Mouse (Mus musculus): Measurements from ENCODE around the gene Patj. TPM values are rescaled to one million over a fixed set of nuclear protein-coding genes. Genes with fewer than 3 reads are reported as not detected.

Gene Patj
- polyA plus RNA-seq, 1 experiment from 2014 or later = 27.7 TPM

DNA sequence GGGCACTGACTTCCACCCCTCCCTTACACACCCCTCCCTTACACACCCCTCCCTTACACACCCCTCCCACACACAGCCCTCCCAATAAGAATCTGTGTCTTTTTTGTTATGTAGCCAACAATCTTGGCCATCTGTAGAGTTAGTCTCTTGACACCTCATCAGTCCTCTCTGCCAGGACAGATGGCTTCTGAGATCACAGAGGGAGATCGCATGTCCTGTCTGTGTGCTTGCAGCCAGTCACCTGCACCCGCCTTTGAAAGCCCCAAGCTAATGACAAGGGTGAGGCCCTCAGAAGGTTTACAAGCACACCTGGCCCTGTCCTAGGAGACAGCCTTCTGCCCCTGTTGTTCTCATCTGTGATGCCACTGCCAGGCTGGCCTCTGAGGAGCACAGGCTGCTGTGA, 258.8 kb downstream of the Patj start:
- ChIA-PET POLR2A (no interaction called here), CTCF (interaction anchor here (1.5 kb wide), 1 partner anchor 16 kb away, joined by 3 read pairs; no protein-coding TSS in a partner anchor)
- no peak for TF ChIP-seq CTCF (IDR thresholded peaks at IDR 0.05)
- no peaks in the 10 kb centered on the region for H3K27me3 ChIP-seq
- in situ Hi-C loops (cut with MboI; ENCODE audit: low pct_unique_long_range_greater_than_20kb) = no loop called here
- DNase-seq (ENCODE audit: low read depth, low spot score) (no peak), ATAC-seq (no peak)

- no peak for DNase-seq (ENCODE audit: low read depth, low spot score)
- no peak for ATAC-seq
- in situ Hi-C loops (cut with MboI; ENCODE audit: low pct_unique_long_range_greater_than_20kb) = no loop called here
- CTCF ChIA-PET = no interaction called here
- TF ChIP-seq CTCF (IDR thresholded peaks at IDR 0.05) = no peak
- POLR2A ChIA-PET = no interaction called here
- no peaks in the 10 kb centered on the region for H3K27me3 ChIP-seq
These were observed 261.2 kb downstream of the Patj start for GRCm38 (mm10) chr4:98656759-98657158.

GRCm38 (mm10) chr4:98659032-98659431, 263.4 kb downstream of the Patj start:
- in situ Hi-C loops (cut with MboI; ENCODE audit: low pct_unique_long_range_greater_than_20kb) = no loop called here
- POLR2A ChIA-PET = no interaction called here

DNA sequence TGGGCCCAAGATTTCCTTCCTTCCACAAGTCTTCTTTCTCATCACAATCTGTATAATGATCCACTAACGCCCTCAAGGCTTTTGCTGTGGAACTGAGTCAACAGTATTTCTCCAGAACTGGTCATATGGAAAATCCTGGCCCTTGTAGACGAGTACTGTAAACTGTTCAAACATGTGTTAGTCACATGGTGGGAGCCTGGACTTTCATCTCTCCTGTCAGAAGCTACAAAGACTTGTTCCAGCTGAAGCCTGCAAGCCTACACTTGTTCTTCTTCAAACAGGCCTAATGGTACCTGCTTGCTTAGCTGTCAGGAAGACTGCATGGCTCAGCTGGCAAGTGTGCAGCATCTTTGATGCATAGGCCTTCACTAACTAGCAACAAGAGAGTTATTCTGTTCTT, 264.9 kb downstream of the Patj start:
- no peaks in the 10 kb centered on the region for H3K27me3 ChIP-seq
- DNase-seq (ENCODE audit: low read depth, low spot score) (peak; percentile 89), ATAC-seq (peak; percentile 60)
- in situ Hi-C loops (cut with MboI; ENCODE audit: low pct_unique_long_range_greater_than_20kb) = no loop called here
- ChIA-PET CTCF (interaction anchor here (1.8 kb wide), 1 partner anchor 52 kb away, joined by 5 read pairs; no protein-coding TSS in a partner anchor), POLR2A (no interaction called here)
- no peak for TF ChIP-seq CTCF (IDR thresholded peaks at IDR 0.05)

More at GRCm38 (mm10) chr4:98659032-98659431, 263.4 kb downstream of the Patj start:
- H3K27me3 ChIP-seq = no peaks in the 10 kb centered on the region
- no peak for TF ChIP-seq CTCF (IDR thresholded peaks at IDR 0.05)
- no peak for ATAC-seq
- CTCF ChIA-PET = interaction anchor here (1.3 kb wide), 1 partner anchor 20 kb away, joined by 4 read pairs; no protein-coding TSS in a partner anchor
- DNase-seq (ENCODE audit: low read depth, low spot score) = no peak

DNA sequence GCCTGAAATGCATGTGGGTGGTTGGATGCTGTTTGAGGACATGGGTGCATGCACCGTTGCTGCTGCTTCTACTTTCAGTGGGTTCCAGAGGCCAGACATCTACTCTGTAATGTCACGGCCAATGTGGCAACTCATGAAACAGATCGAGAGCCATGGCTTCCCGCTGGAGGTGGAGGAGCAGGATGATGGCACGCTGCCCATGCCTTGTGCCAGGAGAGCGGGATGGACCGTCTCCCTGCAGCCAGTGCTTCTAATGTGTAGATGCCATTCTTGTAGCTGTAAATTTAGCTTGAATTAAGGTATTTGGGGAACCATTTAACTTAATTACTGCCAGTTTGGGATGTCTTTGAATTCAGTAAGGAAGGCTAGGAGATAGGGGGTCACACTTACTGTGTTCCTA, 270.3 kb downstream of the Patj start:
- ChIA-PET POLR2A (no interaction called here), CTCF (no interaction called here)
- H3K27me3 ChIP-seq = no peaks in the 10 kb centered on the region
- in situ Hi-C loops (cut with MboI; ENCODE audit: low pct_unique_long_range_greater_than_20kb) = no loop called here
- TF ChIP-seq CTCF (IDR thresholded peaks at IDR 0.05) = no peak
- ATAC-seq (no peak), DNase-seq (ENCODE audit: low read depth, low spot score) (no peak)

DNA sequence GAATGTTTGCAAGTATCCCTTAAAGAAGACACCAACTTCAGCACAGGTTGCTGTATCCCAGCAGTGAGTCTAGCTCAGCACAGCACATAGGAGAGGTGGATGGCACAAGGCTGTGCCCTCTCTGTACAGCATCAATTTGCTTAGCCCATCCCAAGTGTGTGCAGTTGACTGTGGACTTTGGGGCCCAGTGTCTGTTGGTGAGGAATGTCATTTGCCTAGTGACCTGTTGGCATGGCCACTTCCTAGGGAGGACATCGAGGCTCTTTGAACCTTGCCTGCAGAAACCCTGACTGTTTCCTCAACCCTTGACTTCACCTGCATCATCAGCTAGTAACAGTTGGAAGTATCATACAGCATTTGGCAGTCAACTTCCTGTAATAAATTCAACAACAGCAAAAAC, 270.9 kb downstream of the Patj start:
- no peak for ATAC-seq
- DNase-seq (ENCODE audit: low read depth, low spot score) = no peak
- ChIA-PET POLR2A (no interaction called here), CTCF (no interaction called here)
- TF ChIP-seq CTCF (IDR thresholded peaks at IDR 0.05) = no peak
- in situ Hi-C loops (cut with MboI; ENCODE audit: low pct_unique_long_range_greater_than_20kb) = no loop called here
- H3K27me3 ChIP-seq = no peaks in the 10 kb centered on the region

DNA sequence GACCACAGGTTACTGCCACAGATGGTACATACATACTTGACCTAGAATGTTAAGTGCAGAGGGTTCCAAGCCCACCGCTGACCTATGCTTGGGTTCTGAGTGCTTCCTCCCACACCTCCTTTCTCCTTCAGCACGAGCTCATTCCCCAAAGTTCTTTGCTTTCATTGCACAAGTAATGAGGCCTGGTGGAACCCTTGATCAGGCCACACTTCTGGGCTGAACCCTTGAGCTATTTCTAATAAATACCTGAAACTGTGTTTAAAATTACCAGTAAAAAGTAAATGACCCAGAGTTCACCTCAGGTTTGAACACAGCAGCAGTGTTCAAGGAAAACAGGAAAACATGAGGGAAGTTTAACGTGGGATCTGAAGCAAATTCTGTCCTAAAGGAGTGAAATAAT, 271.4 kb downstream of the Patj start:
- TF ChIP-seq CTCF (IDR thresholded peaks at IDR 0.05) = no peak
- ATAC-seq = no peak
- ChIA-PET POLR2A (no interaction called here), CTCF (no interaction called here)
- DNase-seq (ENCODE audit: low read depth, low spot score) = no peak
- no peaks in the 10 kb centered on the region for H3K27me3 ChIP-seq
- in situ Hi-C loops (cut with MboI; ENCODE audit: low pct_unique_long_range_greater_than_20kb) = no loop called here

- no peak for DNase-seq (ENCODE audit: low read depth, low spot score)
- H3K27me3 ChIP-seq = no peaks in the 10 kb centered on the region
- no peak for ATAC-seq
- POLR2A ChIA-PET = no interaction called here
- CTCF ChIA-PET = no interaction called here
- in situ Hi-C loops (cut with MboI; ENCODE audit: low pct_unique_long_range_greater_than_20kb) = no loop called here
- no peak for TF ChIP-seq CTCF (IDR thresholded peaks at IDR 0.05)
These were observed 281.9 kb downstream of the Patj start for GRCm38 (mm10) chr4:98677506-98677905.

DNA sequence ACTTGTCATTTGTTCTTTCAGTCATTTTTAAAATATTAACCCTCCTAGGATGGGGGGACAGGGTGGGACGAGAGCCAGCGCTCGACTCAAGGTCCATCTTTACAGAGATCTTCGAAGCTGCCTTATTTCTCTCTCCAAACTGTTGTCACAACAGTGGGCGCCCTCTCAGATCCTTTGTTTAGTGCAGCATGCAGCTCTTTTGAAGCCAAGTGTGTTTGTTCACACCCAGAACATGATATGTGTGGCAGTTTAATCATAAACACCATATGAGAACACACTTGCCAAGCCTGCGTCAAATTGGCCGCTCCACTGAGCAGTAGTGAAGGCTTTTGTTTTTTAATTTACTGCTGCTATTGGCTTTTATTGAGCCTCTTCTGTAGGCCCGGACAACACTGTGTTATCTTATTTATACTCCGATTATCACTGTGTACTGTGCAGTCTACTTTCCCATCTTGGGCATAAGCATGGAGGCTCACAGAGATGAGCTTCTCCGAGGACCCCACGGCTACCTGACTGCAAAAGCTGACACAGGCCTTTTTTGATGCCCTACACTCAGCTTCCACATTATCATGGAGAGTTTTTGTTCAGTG, 291.2 kb downstream of the Patj start:
- DNase-seq (ENCODE audit: low read depth, low spot score) (no peak), ATAC-seq (no peak)
- in situ Hi-C loops (cut with MboI; ENCODE audit: low pct_unique_long_range_greater_than_20kb) = no loop called here
- ChIA-PET CTCF (no interaction called here), POLR2A (no interaction called here)
- no peaks in the 10 kb centered on the region for H3K27me3 ChIP-seq
- TF ChIP-seq CTCF (IDR thresholded peaks at IDR 0.05) = no peak

GRCm38 (mm10) chr4:98688116-98688515, 292.5 kb downstream of the Patj start:
- H3K27me3 ChIP-seq = no peaks in the 10 kb centered on the region
- DNase-seq (ENCODE audit: low read depth, low spot score) (no peak), ATAC-seq (no peak)
- CTCF ChIA-PET = no interaction called here
- TF ChIP-seq CTCF (IDR thresholded peaks at IDR 0.05) = no peak
- POLR2A ChIA-PET = no interaction called here
- in situ Hi-C loops (cut with MboI; ENCODE audit: low pct_unique_long_range_greater_than_20kb) = no loop called here

DNA sequence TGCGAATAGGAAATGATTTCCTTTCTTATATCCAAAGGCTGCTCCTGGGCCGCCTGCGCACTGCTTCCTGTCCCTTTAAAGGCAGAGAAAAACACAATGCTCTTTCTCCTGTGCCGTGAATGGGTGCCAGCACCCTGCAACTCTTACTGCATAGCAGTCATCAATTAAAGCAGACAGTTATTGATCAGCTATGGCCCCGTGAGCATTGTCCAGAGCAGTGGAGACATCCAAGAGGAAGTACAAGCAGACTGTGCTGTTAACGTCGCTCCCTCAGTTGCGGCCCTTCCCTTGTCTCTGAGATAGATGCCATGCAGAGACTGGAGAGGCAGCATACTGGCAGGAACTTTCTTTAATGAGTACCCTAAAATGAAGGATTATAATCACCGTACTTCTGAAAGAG, 292.9 kb downstream of the Patj start:
- ATAC-seq = no peak
- in situ Hi-C loops (cut with MboI; ENCODE audit: low pct_unique_long_range_greater_than_20kb) = no loop called here
- no peak for TF ChIP-seq CTCF (IDR thresholded peaks at IDR 0.05)
- ChIA-PET CTCF (no interaction called here), POLR2A (no interaction called here)
- no peak for DNase-seq (ENCODE audit: low read depth, low spot score)
- H3K27me3 ChIP-seq = no peaks in the 10 kb centered on the region

DNA sequence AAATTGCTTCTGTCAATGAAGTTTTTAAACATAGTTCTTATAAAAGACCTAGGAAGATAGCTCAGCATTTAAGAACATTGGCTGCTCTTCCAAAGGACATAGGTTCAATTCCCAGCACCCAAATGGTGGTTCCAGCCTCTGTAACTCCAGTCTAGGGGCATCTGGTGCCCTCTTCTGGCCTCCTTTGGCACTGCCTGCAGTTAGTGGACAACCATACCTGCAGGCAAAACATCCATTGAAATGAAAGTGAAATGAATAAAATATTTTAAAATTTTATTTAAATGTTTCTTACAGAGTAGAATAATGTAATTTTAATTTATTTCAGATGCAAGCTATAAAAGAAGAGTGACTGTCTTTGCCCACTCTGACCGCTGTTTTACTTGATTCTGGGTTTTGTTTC, 294.4 kb downstream of the Patj start:
- ATAC-seq (no peak), DNase-seq (ENCODE audit: low read depth, low spot score) (no peak)
- POLR2A ChIA-PET = no interaction called here
- TF ChIP-seq CTCF (IDR thresholded peaks at IDR 0.05) = no peak
- in situ Hi-C loops (cut with MboI; ENCODE audit: low pct_unique_long_range_greater_than_20kb) = loop anchor here (10.0 kb wide), 1 partner anchor 145 kb away; no protein-coding TSS in a partner anchor
- no peaks in the 10 kb centered on the region for H3K27me3 ChIP-seq
- CTCF ChIA-PET = interaction anchor here (1.0 kb wide), 1 partner anchor 13 kb away, joined by 3 read pairs; no protein-coding TSS in a partner anchor

Data from Patski (cell line).